Mouse (Mus musculus): ENCODE results near the gene Shank2.

GRCm38 (mm10) chr7:143979986-143980385 lies 21.7 kb upstream of the Shank2 start:
- no peak for TF ChIP-seq CTCF (IDR thresholded peaks at IDR 0.05; ENCODE audit: control insufficient read depth, insufficient read depth, insufficient read length)
- TF ChIP-seq MYOD1 (IDR thresholded peaks at IDR 0.05; ENCODE audit: control insufficient read depth, insufficient read length, low read depth): no peak
- no peak for TF ChIP-seq FOSL1 (IDR thresholded peaks at IDR 0.05; ENCODE audit: insufficient read depth, low read length, poor library complexity, severe bottlenecking)
- TF ChIP-seq MAX (IDR thresholded peaks at IDR 0.05): no peak
- TF ChIP-seq CEBPB (IDR thresholded peaks at IDR 0.05; ENCODE audit: low read depth): no peak
